Mouse (Mus musculus) ZHBTc4 (cell line): ENCODE measurements around the gene Tmem184b.

ENCODE experiments used
- DNase-seq: peaks from one replicate; pipeline ENCODE4 v3.0.0-alpha.2; 2011; ENCODE audit warnings: low read depth, low spot score

Tmem184b gene

DNA sequence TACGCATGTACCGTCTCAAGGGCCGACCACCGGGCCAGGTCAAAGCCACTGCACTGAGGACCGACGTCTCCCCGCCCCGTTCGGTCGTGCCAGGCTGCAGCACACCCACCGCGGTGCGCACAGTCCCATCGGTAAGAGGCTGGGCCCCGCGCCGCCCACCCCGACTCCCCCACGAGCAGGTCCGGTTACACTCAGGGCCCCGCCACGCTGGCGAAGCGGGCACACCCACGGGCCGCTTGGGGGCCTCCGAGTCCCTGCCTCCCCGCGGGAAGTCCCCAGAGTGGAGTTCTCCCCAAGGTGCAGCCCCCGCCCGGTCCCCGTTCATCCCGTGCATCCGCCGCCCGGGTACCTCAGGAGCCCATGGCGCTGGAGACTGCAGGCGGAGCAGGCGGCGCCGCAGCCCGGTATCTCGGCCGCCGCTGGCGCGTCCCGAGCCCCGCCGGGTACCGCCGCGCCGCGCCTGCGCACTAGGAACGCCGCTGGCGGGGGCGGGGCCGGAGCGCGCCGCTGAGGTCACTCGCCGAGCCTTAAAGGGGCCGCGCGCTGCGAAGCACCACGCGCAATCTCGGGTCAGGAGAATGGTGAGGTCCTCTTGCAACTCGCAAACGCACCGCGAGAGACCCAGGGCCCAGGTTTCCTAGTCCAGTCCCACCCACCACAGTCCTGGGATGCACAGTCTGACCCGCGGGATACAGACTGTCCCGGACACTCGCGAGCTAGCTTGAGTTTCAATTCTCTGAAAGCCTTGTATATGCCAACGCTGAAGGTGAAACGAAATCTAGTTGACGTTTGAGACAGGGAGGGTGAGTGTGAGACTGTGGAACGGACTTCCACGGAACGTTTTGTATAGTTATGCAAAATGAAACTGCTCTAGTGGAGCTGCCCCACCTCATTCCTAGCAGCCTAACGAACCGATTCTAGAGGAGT lies at the start of gene Tmem184b:
Gene Tmem184b, minus strand, starts transcription at position 734 of the 927 bp plus-strand sequence.
- peak; percentile 85 for DNase-seq

DNA sequence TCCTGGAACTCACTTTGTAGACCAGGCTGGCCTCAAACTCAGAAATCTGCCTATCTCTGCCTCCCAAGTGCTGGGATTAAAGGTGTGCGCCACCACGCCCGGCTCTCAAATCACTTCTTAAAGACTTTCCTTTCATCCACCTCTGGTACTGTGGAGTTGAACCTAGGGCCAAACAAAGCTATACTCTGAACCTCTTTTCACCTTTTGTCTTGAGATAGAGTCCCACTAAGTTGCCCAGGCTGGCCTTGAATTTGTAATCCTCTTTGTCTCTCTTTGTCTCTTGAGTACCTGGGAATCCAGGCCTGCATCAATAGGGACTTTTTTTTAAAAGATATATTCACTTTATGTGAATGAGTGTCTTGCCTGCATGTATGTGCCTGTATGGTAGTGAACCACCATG lies 44.7 kb upstream of the Tmem184b start:
- peak; percentile 84 for DNase-seq

DNA sequence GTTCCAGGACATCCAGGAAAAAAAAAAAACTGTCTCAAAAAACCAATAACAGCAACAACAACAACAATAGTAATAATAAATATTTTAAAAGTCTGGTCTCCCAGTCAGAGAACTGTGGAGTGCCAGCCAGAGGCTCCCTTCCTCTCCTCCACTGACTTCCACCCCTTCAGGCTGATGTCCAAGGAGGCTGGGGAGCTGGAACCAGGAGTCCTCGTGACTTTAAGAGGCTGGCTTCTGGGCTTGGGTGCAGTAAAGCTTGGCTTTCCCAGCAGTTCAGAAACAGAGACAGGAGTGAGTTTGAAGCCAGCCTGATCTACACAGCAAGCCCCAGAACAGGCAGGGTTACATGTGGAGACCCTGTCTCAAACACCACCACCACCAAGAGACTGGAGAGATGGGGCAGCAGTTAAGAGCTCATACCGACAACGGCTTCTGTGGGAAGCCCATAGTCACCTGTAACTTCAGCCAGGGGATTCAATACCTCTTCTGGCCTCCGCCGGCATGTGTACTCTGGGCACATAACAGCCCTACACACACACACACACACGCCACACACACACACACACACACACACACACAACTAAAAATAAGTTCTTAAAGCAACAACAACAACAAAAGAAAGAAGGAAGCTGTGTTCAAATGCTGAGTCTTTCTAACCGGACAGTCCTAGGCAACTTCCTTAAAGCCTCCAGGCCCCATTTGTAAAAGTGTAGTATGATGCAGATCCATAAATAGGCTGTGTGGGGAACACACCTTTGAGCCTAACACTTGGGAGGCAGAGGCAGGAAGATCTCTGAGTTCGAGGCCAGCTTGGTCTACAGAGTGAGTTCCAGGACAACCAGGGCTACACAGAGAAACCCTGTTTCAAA lies 42.7 kb upstream of the Tmem184b start:
- no peak for DNase-seq

DNA sequence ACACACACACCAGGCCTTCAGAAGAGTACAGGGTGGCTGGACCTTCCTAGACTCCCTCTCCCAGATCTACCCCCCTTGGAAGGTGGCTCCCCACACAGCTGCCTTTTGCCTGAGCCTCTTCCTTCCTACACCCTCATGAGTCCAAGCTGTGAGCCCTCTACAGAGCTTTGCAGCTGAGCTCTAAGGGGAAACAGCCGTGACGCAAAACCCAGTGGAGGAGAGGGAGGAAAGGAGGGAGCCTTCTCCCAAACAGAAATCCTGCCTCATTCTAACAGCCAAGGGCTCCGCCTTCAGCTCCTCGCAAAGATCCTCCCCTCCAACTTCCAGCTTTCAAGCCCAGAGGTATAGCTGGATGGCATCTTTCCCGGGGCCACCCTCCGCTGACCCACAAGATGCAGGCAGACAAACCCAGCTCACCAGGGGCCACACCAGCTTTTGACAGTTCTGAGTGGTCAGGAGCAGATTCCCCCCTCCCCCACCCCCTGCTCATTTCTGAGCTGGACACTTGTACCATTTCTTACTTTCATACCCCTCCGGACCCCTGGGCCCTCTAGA lies 40.6 kb upstream of the Tmem184b start:
- DNase-seq: no peak

DNA sequence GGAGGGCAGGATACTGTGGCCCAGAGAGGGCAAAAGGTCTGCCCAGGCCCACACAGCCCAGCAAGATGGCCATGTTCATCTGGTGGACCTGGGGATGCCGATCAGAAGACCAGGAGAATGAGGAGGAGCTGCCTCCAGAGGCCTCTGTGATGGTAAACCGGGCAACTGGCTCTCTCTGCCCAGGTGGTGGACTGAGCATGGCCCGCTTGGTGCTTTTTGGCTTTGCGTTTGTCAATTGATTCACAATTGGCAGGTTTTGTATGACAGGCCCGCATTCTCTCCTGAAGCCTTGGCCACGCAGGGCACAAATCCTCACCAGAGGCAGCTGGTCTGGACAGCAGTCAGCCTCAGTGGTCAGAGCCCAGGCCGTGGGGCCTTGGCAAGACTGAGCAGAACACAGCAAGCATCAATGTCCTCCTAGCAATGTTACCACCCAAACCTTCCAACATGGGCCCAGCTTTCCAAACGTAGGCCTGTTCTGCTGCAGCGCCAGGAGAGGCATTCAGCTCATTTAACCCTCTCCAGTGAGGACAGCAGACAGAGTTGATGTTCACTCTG lies 39.7 kb upstream of the Tmem184b start:
- DNase-seq: no peak

DNA sequence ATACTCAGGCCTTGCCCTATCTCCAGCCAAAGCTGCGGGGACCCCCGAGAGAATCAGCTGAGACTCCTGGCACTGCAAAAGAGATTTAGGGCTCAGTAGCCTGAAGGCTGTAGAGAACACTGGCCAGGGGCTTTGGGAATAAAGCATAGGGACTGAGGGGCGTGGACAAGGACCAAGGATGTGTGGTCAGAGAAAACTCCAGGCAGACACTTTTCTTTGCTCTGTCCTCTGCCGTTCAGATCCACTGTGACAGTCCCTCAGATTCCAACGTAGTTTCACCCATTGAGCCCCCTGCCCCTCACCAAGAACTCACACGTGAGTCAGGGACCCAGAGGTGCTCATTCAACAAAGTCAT lies 38.9 kb upstream of the Tmem184b start:
- DNase-seq: no peak

DNA sequence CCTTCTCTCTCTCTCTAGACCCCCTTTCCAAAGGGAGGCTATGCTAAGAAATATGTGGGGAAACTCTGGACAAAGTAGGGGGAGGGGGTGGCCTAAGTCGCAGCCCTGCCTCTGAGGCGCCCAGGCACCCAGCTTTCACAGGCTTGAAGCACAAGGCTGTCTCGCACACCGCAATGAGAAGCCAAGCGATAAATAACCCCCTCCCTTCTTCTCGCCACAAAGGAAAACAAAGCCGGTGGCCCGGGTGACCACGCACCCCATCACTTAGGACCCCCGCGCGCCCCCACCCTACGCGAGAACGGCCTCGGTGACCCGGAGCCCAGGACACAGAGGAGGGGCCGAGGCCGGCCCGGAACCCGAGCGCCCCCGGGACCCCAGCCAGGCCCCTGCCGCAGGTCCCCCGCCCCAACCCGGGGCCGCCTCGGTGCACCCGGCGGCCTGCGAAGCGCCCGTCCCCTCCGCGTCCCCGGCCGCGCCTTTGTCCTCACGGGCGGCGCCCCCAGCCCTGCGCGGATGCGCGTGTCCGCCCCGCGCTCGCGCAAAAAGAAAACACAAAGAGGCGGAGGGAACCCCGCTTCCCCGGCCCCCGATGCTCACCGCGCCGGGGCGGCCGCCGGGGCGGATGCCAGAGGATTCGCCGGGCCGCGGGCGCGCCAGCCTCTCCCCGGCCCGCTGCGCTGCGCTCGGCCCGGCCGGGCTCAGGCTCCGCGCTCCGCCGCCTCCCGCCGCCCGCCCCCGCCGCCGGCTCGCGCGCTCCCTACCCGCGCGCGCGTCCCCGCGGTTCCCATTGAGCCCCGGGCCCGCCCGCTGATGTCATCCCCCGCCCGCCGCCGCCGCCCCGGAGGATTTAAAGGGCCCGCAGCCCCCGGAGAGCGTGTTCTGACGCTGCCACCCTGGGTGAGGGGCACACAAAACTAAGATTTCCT lies 38.2 kb upstream of the Tmem184b start:
- DNase-seq: peak; percentile 56

DNA sequence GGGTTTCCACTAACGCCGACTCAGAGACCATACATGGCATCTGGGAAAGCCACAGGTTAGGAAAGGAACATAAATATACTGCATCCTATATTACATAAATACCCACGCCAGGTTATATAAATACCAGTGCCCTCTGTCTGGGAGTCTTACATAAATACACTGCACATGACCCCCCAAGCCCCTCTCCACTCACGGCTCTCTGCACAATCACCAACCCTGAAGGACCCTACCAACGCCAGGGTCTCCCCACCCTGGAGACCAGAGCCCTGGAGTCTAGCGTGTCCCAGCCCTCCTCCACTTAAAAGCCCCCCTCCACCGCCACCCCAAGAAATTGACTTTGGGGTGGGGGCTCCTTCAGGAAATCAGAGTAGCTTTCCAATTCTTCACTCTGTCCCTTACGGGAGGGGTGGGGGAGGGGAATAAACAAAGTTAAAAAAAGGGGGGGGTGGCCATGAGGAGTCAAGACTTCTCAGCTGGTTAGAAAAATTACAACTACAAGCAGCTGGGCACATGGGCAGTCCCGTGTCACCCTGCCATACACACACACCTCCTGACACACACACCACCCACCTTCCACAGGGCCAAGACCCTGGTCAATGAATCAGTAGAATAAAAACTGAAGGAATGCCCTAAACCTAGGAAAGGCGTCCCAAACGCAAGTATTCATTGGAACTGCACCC lies 37.4 kb upstream of the Tmem184b start:
- DNase-seq: no peak

DNA sequence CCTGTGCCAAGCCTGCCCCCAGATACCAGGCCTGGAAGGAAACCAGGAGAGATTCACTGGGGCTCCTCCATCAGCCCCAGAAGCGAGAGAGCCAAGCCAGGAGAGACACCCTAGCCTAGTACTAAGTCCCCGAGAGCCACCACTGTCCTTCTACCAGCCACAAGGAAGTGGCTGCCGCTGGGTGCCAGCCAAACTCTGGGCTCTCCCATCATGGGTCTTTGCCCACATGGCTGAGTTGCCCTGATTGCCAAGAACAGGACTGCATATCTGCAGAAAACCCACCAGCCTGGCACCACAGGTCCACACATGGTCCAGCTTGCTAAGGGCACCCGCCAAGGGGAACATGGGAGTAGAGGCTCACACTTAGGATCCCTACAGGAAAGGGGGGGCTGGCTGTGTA lies 36.9 kb upstream of the Tmem184b start:
- no peak for DNase-seq

DNA sequence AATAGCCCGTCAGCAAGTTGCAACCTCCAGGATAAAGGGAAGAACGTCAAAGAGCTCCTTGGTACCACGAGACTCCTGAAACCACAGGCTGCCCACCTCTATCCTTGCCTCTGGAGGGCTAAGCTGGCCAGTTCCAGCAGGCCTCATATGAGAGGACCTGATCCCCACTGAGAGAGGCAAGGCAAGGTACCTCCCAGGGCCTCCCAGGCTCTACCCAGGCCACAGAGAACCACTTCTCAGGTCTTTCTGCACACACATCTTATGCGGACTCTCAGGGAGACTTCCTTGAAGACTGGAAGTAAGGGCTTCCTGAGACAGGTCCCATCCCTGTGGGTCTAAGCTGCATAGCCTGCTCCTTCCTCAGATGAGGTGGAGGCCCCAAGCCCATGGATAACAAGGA lies 36.0 kb upstream of the Tmem184b start:
- DNase-seq: no peak

DNA sequence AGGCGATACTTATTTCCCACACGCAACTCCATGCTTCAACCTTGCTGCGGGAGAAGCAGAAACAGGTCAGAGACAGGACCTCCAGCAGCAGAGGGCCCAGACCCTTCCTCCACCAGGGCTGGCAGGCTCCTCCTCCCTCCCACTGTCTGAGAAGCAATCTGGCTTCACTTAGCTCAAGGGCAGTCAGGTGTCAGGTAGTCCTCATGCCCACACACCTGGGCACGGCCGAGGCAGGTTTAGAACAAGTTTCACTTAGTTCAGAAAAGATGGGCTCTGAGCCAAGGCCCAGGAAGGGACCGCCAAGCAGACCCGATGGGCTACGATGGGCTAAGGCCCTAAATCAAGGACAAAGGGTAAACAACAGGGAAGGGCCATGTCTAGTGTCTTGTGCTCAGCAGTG lies 35.4 kb upstream of the Tmem184b start:
- no peak for DNase-seq

DNA sequence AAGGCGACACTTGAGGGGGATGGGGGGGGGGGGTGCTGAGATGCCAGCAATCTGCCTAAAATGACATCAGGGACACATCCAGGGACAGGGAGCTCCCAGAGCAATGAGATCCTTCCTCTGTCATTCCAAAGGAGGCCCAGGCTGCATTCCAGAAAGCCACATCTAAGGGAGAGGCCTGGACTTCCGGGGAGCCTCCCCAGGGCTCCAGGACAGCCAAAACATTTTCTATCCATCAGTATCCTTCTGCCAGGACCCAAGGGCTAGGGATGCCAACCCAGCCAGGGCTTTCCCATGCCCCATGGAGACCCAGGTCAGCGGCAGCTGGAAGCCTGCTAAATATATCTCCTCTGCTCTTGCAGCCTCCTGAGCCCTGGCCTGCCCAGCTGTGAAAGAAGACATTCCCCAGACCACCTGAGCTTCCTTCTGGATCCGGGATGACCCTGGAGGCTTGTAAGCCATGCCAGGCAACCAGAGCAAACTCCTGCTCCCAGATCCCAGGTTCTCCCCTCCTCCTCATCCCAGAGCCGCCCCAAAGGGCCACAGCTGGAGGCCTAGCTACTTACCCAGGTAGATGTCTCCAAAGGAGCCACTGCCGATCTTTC lies 34.9 kb upstream of the Tmem184b start:
- DNase-seq: peak; percentile 55

DNA sequence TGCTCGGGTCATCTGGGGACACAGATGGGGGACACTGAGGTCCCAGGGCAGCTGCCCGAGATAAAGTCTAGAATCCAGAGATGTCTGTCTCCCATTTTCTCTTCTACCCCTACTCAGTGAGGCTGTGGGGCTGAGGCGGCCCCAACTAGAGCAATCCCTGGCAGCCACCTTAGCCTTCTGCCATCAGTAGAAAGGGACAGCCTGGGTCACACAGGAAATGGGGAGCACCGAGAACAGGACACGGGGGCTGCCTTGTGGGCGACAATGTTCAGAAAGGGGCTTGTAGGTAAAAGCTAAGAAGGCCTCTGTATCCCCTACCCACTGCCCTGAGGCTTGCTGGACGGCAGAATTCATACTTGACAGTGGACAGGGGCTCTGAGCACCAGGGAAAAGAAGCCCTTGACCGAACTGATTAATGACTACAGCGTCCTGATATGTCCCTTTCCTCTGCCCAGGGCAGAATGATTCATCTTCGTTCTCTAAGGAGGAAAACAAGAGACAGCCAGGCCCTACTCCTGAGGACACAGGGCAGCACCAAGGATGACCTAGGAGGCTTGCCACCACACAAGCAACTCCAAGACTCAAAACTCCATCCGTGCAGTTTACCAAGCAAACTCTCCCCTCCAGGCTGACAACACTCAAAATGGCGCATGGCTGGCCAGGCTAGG lies 34.3 kb upstream of the Tmem184b start:
- no peak for DNase-seq

DNA sequence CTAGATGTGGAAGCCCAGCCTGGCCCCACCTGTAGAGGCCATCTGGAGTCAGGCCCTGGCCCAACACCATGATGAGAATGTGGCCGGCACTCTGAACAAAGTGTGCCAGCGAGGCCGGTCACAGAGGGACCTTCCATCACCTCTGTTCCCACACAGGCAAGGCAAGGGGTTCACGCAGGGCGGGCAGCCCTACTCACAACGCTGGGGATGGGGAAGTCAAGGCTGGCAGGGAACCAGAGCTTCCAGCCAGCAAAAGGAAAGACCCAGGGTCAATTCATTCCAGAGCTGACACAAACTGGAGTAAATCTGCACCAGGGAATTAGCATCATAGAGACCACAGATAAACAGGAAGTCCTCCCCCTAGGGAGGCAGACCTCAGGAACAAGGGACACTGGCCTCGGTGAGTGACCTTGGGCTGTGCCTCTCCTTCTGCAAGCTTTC lies 33.1 kb upstream of the Tmem184b start:
- peak; percentile 79 for DNase-seq

DNA sequence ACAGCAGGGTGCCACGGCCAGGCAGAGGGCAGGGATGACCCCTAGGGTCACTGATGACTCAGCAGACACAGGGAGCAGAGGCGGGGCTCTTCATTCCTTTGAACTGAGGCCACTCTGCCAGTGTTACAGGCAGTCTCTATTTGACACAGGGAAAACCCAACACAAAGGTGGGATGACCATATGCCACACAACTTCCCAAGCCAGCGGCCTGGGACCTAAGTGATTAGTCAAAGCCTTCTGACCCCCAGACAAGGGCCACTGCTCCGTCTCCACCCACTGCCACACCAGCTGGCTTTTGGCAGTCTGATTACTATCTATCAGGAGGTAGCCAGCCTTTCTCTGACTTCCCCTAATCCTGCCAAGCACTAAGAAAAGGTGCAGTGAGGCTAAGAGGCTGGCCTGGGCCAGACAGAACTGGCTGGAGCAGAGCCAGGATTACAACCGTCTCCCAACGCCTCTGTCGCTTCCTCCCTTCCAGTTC lies 31.9 kb upstream of the Tmem184b start:
- peak; percentile 78 for DNase-seq

DNA sequence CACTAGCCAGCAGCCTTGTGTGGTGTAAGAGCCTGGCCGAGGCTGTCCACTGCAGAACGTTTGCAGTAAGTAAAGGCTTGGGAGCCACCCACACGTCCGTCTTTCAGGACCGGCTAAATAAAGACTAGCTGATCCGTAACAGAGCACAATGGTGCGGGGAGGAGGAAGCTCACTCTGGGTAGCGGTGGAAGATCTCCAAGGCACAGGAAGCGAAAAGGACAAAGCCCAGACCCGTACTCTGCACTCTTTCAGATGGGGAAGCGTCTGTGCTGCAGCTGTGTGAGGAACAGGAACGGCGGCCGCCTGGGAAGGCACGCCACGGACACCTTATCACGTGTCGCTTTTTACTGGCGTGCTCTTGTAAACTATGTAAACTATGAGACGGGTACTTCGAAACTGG lies 29.5 kb upstream of the Tmem184b start:
- DNase-seq: peak; percentile 35

DNA sequence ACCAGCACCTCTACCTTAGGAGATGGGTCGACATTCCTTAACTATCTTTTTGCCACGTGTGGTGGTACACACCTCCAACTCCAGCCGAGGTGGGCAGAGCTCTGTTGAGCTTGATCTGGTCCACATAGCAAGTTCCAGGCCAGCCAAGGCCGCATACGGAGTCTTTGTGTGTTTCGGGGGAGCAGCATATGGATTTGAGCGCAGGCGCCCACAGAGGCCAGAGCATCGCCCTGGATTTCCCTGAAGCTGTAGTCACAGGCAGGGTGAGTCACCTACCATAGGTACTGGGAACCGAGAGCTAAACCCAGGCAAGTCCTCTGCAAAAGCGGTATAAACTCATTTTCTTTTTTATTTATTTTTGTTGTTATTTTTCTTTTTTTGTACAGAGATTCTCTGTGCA lies 29.0 kb upstream of the Tmem184b start:
- DNase-seq: no peak

DNA sequence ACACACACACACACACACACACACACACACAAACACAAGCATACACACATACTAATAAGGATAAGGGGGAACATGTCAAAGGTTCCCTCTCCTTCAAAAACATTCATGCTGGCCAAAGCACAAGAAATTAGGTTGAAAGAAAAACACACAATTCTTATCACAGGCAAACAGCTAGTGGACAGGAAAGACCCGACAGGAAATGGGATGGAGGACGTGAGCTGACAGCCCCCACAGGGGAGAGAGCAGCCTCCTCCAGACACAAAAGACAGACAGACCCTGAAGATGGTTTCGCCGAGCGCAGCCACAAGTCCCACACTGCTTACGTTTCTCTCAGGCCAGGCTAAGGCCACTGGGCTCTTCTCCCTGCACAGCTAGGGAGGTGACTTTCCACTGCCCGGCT lies 28.6 kb upstream of the Tmem184b start:
- no peak for DNase-seq

DNA sequence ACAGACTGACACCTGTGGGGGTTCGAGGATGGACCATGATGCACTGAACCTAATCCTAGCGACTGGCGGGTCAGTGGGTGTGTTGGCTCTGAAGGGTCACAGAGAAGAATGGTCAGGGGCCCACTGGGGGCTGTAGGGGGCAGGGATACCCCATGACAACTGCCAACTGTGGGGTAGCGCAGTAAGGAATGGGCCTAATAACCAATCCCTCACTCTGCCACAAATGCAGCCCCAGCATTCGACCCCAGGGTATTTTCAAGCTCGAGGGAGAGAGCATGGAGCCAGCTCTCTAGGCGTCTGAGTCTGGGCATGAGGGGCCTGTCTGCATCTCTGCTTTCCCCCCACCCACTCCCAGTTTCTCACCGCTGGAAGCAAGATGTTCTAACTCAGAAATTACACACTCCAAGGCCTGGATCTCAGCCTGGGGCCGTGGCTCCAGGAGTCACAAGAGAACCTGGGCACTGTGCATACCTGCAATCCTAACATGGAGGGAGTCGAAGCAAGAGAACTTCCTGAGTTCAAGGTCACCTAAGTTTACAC lies 27.2 kb upstream of the Tmem184b start:
- no peak for DNase-seq
